Mouse (Mus musculus) adrenal gland, postnatal 25 days (tissue): ENCODE data around the gene Zswim5. TPM values are rescaled to one million over a fixed set of nuclear protein-coding genes. Genes with fewer than 3 reads are reported as not detected.

Experiments
- DNase-seq: peaks from one replicate; pipeline ENCODE4 v3.0.0; 2021; ENCODE audit warnings: mixed read lengths
- total RNA-seq: library from RNA; stranded (reverse); gene quantifications from 2 replicates; pipeline ENCODE4 v1.2.3, GENCODE M21; 2021

Zswim5 gene
- total RNA-seq, 1 experiment from 2014 or later, result 5.1 TPM

- DNase-seq, result no peak
Observed at GRCm38 (mm10) chr4:116913318-116913717, 36.1 kb downstream of the Zswim5 start.

- no peak for DNase-seq
Observed at GRCm38 (mm10) chr4:116928006-116928651, 51.0 kb downstream of the Zswim5 start.

GRCm38 (mm10) chr4:116939585-116939984 is 62.4 kb downstream of the Zswim5 start:
- no peak for DNase-seq

GRCm38 (mm10) chr4:116942695-116943094 is 65.5 kb downstream of the Zswim5 start:
- DNase-seq, result no peak

GRCm38 (mm10) chr4:116944055-116944454 is 66.9 kb downstream of the Zswim5 start:
- no peak for DNase-seq

GRCm38 (mm10) chr4:116951642-116952041 is 74.5 kb downstream of the Zswim5 start:
- DNase-seq, result no peak

- no peak for DNase-seq
Observed at GRCm38 (mm10) chr4:116954951-116955350, 77.8 kb downstream of the Zswim5 start.

- no peak for DNase-seq
Observed at GRCm38 (mm10) chr4:116976503-116976902, 99.3 kb downstream of the Zswim5 start.

- DNase-seq, result no peak
Observed at GRCm38 (mm10) chr4:116985681-116986080, 108.5 kb downstream of the Zswim5 start.

GRCm38 (mm10) chr4:116986400-116987121 is 109.4 kb downstream of the Zswim5 start:
- DNase-seq, result peak; percentile 80

GRCm38 (mm10) chr4:116987122-116987456 is 109.9 kb downstream of the Zswim5 start:
- no peak for DNase-seq

GRCm38 (mm10) chr4:116989731-116990130 is 112.6 kb downstream of the Zswim5 start:
- no peak for DNase-seq

- peak; percentile 75 for DNase-seq
Observed at GRCm38 (mm10) chr4:116991366-116991765, 114.2 kb downstream of the Zswim5 start.

GRCm38 (mm10) chr4:116993672-116994621 is 116.8 kb downstream of the Zswim5 start, which contains the start of gene Urod:
Gene Urod, minus strand, starts transcription at chr4:116994413.
- peak; percentile 93 for DNase-seq

GRCm38 (mm10) chr4:116995131-116995797 is 118.1 kb downstream of the Zswim5 start, which contains the start of gene Hectd3:
Gene Hectd3, plus strand, starts transcription at chr4:116995317.
- peak; percentile 66 for DNase-seq

- peak; percentile 11 for DNase-seq
Observed at GRCm38 (mm10) chr4:116995798-116996135, 118.6 kb downstream of the Zswim5 start.

GRCm38 (mm10) chr4:116999513-117000154 is 122.5 kb downstream of the Zswim5 start:
- no peak for DNase-seq

- no peak for DNase-seq
Observed at GRCm38 (mm10) chr4:117001957-117002356, 124.8 kb downstream of the Zswim5 start.

GRCm38 (mm10) chr4:117002543-117003521 is 125.7 kb downstream of the Zswim5 start:
- DNase-seq, result peak; percentile 31

- no peak for DNase-seq
Observed at GRCm38 (mm10) chr4:117004649-117005048, 127.5 kb downstream of the Zswim5 start.
